Mouse (Mus musculus) frontal cortex, postnatal 36 days (tissue): ENCODE measurements around the gene Rdh7.
"Not testable (repeated sequence)": the region's sequence is repeated elsewhere in the genome, so short reads cannot be mapped to it uniquely, and the experiment has no call there.

Experiments
- DNase-seq, 2 experiments: peaks; one replicate each; pipeline ENCODE4 v3.0.0; 2022; ENCODE audit warnings: low spot score in 2 of 2

Rdh7 gene

GRCm38 (mm10) chr10:127888605-127889004 lies at the start of gene Rdh7:
TSS of gene Rdh7 (minus strand) at chr10:127888817.
- DNase-seq, result no peak

GRCm38 (mm10) chr10:127937428-127938010 lies 48.9 kb upstream of the Rdh7 start:
- DNase-seq, result peak; percentile 59 to 61

GRCm38 (mm10) chr10:127936747-127937409 lies 48.3 kb upstream of the Rdh7 start:
- no peak for DNase-seq

- no peak for DNase-seq
Observed at GRCm38 (mm10) chr10:127936271-127936670, 47.7 kb upstream of the Rdh7 start.

- no peak for DNase-seq
Observed at GRCm38 (mm10) chr10:127932290-127932926, 43.8 kb upstream of the Rdh7 start.

- no peak for DNase-seq
Observed at GRCm38 (mm10) chr10:127927737-127928136, 39.1 kb upstream of the Rdh7 start.

GRCm38 (mm10) chr10:127924597-127925378 lies 36.2 kb upstream of the Rdh7 start:
- DNase-seq, result no peak

GRCm38 (mm10) chr10:127923024-127923423 lies 34.4 kb upstream of the Rdh7 start:
- DNase-seq, result no peak

- no peak for DNase-seq
Observed at GRCm38 (mm10) chr10:127922241-127922640, 33.6 kb upstream of the Rdh7 start.

GRCm38 (mm10) chr10:127917651-127918050 lies 29.0 kb upstream of the Rdh7 start:
- DNase-seq, result no peak

- not testable (repeated sequence) for DNase-seq
Observed at GRCm38 (mm10) chr10:127917183-127917582, 28.6 kb upstream of the Rdh7 start.

- DNase-seq, result no peak
Observed at GRCm38 (mm10) chr10:127915578-127915977, 27.0 kb upstream of the Rdh7 start.

- DNase-seq, result no peak
Observed at GRCm38 (mm10) chr10:127907386-127907951, 18.9 kb upstream of the Rdh7 start.

GRCm38 (mm10) chr10:127906138-127906537 lies 17.5 kb upstream of the Rdh7 start:
- DNase-seq, result no peak

GRCm38 (mm10) chr10:127904718-127905446 lies 16.3 kb upstream of the Rdh7 start:
- peak; percentile 18 to 26 for DNase-seq

GRCm38 (mm10) chr10:127903116-127903515 lies 14.5 kb upstream of the Rdh7 start:
- DNase-seq, result no peak

- DNase-seq, result no peak
Observed at GRCm38 (mm10) chr10:127901751-127902150, 13.1 kb upstream of the Rdh7 start.

- DNase-seq, result no peak
Observed at GRCm38 (mm10) chr10:127899783-127900182, 11.2 kb upstream of the Rdh7 start.

GRCm38 (mm10) chr10:127898218-127898617 lies 9.6 kb upstream of the Rdh7 start, which contains the start of gene Sdr9c7:
TSS of gene Sdr9c7 (plus strand) at chr10:127898518.
- DNase-seq, result no peak

GRCm38 (mm10) chr10:127897506-127897905 lies 8.9 kb upstream of the Rdh7 start:
- DNase-seq, result no peak

- no peak for DNase-seq
Observed at GRCm38 (mm10) chr10:127896705-127897104, 8.1 kb upstream of the Rdh7 start.
